Mouse (Mus musculus) brain, embryonic 14.5 days (tissue): ENCODE measurements around the gene Fam72a. TPM values are rescaled to one million over a fixed set of nuclear protein-coding genes. Genes with fewer than 3 reads are reported as not detected.

ENCODE experiments used
- DNase-seq: peaks from one replicate; pipeline ENCODE4 v3.0.0-alpha.2; 2011; ENCODE audit warnings: low read depth
- CTCF ChIP-seq: fragments of 200-500 bp; IDR thresholded peaks from 2 replicates; pipeline ENCODE4 v1.5.1; 2012; ENCODE audit warnings: inconsistent platforms, mild to moderate bottlenecking, moderate library complexity, borderline replicate concordance; ENCODE audit not compliant: insufficient read depth, insufficient read length; ENCODE audit errors: extremely low read depth
- POLR2A ChIP-seq: fragments of 200-500 bp; IDR thresholded peaks from 2 replicates; pipeline ENCODE4 v1.6.1; 2012; ENCODE audit warnings: mild to moderate bottlenecking, inconsistent platforms, borderline replicate concordance; ENCODE audit not compliant: poor library complexity, insufficient read depth, insufficient read length, severe bottlenecking; ENCODE audit errors: extremely low read depth
- polyA plus RNA-seq: library from polyadenylated mRNA; depleted of rRNA; stranded (reverse); fragments of >200 nt; gene quantifications from 2 replicates; pipeline ENCODE4 v1.2.3, GENCODE M21; 2012; rRNA removed

Gene Fam72a
- polyA plus RNA-seq, 1 experiment, result 1.1 TPM

DNA sequence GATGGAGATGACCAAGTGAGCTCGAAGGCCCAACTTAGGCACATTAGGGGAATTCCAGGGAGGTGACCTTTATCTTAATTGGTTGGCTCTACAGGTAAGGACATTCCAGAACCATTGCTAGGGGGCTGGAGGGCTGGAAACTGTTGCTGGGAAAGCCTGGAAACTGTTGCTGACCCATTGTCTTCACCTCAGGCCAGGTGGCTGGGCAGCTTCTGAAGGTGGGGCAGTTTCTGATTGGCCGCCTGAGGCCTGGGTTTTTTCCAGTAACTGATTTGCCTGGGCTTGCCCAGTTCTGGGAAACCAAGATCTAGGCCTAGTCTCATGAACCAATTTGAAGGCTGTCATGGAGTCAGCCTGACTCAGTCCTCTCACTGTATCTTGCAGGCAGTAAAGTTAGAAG, 34.4 kb downstream of the Fam72a start:
- no peak for DNase-seq
- TF ChIP-seq CTCF (no peak), POLR2A (no peak)

DNA sequence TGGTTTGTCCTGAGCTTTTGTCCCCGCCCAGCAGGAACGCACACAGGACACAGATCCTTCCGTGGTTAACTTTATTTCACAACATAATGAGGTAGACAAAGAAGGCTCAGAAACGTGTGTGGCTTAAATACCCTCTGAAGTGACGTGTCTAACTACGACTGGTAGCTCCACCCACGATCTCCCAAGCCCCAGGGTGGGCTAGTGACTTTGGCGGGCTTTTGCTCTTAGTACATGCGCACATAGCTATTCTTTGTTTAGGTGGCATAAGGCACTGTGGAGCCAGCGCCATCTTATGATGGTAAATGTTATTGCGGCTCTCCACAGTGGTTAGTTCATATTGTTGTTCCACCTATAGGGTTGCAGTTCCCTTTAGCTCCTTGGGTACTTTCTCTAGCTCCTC, 38.4 kb downstream of the Fam72a start:
- peak; percentile 55 for DNase-seq

DNA sequence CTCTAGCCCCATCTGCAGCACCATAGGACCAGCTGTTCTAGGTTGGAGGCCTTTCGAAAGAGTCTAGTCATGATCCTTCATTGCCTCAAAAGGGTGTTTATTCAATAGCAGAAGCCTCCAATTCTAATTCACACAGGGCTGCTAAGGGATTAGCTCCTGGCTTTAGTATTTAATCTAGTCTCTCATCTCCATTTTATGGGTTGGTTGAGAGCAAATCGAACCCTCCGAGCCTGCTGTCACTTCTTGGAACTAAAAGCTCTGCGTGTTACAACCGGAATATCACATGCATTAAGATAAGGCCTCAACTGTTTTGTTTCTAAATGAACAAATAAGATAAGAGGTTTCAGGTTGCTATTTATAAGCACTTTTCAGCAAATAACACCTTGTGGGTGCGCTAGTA, 42.0 kb downstream of the Fam72a start:
- TF ChIP-seq POLR2A (no peak), CTCF (no peak)
- no peak for DNase-seq

DNA sequence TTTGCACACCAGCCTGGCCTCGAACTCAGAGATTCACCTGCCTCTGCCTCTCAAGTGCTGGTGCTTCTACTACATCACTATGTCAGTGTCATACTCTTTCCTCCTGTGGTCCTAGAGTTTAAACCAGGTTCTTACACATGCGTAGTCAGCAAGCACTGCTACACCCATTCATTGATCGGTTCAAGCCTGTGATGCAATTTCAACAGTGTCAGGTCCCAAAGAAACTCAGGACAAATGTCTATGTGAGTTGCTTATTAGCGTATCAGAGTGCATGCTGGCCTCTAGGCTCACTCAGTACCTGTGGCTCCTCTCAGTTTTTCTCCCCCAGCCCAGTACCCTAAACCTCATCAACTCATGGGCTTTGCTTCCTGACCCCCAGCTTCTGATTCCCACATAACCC, 42.7 kb downstream of the Fam72a start:
- TF ChIP-seq CTCF (no peak), POLR2A (no peak)
- no peak for DNase-seq

DNA sequence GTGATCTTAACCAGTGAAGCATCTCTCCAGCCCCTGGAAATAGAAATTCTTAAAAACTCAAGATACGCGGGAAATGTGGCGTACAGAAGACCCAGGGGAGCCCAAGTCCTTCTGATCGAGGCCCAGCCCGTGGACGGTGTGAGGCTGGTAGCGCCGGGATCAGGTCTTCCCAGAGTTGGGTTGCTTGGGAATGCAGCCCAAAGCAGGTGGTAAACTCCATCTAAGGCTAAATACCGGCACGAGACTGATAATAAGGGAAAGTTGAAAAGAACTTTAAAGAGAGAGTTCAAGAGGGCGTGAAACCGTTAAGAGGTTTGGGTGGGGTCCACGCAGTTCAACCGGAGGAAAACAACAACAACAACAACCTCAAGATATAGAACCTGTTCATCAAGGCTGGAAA, 46.0 kb downstream of the Fam72a start:
- peak; percentile 51 for DNase-seq
- TF ChIP-seq POLR2A (no peak), CTCF (no peak)

DNA sequence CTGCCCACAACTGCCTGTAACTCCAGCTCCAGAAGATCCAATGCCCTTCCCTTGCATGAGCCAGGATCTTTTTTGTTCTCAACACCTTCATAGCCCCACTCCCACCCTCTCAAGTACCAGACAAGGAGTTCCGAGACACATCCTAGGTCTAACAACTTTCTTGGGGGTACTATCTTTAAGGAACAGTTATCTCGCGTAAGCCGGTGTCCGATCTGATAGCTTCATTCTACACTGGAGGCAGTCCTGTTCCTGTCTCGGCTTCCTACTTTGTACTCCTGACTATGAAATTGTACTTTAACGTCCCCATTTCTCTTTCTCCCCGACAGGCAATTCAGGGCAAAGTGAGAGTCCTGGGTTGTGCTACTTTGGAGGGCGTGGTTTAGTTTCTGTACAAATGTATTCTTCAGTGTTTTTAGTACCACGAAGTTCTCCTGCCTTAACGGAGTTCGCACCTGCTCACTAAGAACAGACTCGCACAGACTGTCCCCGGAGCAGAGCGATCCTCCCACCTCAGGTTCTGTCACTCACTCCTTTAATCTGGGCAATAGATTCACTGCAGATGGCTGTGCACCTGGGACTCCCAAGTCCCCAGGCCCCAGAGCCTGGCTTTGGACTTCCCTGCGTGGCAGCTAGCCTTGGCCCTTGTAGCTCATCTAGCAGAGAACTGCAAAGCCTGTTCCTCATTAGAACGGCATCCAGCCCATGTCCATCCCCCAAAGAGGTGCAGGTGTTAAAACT, 51.4 kb downstream of the Fam72a start:
- peak; percentile 42 for DNase-seq
- no peak for TF ChIP-seq POLR2A
- no peak for TF ChIP-seq CTCF

DNA sequence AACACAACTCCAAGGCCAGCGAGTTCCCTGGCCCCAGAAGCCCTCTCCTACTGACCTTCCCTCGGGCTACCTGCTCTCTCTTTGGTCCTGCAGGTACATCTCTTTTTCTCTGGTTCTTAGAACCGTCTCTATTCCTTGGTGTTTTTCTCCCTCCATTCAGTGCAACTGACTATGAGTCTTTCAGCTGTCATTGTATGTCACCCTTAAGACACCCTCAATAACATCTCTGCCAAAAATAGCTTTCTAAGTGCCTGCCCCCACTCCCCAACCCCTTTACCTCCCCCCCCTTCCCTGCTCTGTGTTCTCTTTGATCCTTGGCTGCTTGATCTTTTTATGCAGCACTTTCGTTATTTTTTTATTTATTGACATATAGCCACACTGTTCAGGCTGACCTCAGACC, 52.7 kb downstream of the Fam72a start:
- TF ChIP-seq CTCF (no peak), POLR2A (no peak)
- peak; percentile 18 for DNase-seq

DNA sequence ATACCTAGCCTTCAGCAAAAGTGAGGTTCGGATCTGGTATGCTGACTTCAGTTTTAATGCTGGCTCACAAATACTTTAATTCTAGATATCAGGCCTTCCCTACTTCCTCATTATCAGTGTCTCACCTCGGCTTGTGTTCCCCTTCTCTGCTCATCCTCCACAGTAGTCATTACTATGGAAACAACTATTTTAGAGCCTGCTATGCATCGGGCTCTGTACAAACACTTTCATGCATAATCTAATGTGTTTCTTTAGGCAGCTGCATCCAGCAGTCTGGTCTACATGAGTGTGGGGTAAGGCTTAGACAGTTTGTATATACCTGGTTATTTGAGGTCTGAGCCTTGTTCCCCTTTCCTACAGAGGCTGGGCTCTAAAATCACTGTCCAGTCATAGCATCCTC, 55.9 kb downstream of the Fam72a start:
- TF ChIP-seq POLR2A (no peak), CTCF (no peak)
- no peak for DNase-seq

DNA sequence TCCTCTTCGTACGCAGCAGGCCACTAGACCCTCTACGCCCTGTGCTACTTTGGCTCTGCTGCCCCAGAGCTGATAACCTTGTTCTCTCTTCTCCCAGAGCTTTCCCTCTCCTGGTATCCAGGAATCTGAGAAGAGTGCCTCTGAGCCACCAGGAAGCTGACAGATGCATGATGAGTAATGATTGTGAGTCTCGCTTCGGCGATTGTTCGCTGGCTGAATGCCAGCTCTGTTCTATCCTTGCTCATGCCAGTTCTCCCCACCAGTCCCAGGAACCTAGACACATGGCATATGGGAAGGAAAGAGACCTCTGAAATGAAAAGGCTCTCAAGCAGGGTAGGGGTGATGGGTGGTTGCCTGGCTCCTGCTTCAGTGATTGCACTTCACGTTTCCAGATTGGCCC, 59.1 kb downstream of the Fam72a start:
- peak; percentile 47 for DNase-seq
- TF ChIP-seq CTCF (no peak), POLR2A (no peak)

Other genes starting within 250 kb of the Fam72a start
- 1.2 and 1.8 TPM in 2 replicates for gene Ikbke, start 248.3 kb upstream of the Fam72a start, polyA plus RNA-seq
- 31.5 and 51.1 TPM in 2 replicates for gene Srgap2, start 551 bp upstream of the Fam72a start, polyA plus RNA-seq
- not detected in 2 replicates for gene Avpr1b, start 71.3 kb downstream of the Fam72a start, polyA plus RNA-seq
- 0.07 TPM in 1 of 2 replicates, not detected in the other for gene Ctse, start 110.4 kb downstream of the Fam72a start, polyA plus RNA-seq
- 0.76 and 0.96 TPM in 2 replicates for gene Rab7b, start 160.8 kb downstream of the Fam72a start, polyA plus RNA-seq
- gene Slc26a9, start 216.1 kb downstream of the Fam72a start, polyA plus RNA-seq, result 0.10 and 0.14 TPM in 2 replicates